Mouse (Mus musculus): ENCODE measurements around the gene Nkx3-2.

Gene Nkx3-2

DNA sequence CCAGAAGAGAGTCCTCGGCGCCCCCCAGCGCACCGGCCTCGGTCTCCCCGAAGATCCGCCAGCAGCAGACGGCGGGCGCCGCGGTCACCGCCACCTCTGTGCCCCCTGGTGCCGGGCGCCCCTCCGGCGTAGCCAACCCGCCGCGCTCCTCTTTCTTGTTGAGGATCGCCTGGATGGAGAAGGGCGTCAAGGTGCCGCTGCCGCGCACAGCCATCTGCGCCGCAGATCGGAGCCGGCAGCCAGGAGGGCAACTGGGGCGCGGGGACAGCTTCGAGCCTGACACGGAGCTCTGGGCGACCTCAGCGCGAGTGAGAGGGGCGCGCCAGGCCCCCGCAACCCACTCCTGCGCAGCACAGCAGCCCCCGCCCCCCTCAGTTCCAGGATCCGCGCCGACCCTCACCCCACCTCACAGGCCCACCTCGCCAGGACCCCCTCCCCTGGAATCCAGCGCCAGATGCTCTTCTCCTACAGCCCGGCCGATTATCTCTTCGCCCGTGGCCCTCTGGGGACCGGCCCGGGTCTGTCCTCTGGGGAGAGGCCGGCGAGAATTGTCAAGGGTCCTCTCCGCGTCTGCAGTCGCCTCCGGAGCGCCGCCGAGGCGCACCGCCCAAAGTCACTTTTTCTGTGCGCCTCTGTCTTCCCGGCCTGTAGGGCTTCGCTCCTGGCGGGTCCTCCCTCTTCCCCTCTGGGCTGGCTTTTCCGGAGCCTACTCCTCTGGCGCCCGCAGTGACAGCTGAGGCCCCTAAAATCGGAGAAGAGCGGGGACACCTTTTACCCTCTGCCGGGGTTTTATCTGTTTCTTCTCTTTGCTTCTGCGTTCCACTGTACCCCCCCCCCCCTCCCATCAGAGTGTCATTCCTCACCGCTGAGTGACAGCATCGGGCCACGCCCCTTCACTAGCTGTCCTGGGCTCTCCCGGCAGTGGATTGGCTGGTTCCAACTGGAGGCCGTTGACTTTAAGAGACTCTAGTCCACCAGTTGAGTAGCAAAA lies at the start of gene Nkx3-2:
Gene Nkx3-2, minus strand, starts transcription at position 771 of the 991 bp plus-strand sequence.
- no peak for DNase-seq

DNA sequence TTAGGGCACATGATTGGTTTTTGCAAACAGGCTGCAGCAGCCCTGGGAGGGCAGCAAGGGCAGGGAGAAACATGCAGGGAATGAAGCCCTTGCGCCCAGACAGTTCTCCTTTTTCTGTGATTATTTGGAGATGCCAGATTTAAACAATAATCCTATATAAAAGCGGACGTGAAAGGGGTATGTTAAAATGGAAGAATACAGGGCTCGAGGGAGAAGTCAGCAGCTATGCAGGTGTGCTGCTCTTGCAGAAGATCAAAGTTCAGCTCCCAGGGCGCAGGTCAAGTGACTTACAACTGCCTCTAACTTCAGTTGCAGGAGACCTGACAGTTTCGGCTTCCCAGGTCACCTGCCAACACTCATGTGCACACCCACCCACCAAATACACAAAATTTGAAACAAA lies 48.2 kb upstream of the Nkx3-2 start:
- no peak for DNase-seq

DNA sequence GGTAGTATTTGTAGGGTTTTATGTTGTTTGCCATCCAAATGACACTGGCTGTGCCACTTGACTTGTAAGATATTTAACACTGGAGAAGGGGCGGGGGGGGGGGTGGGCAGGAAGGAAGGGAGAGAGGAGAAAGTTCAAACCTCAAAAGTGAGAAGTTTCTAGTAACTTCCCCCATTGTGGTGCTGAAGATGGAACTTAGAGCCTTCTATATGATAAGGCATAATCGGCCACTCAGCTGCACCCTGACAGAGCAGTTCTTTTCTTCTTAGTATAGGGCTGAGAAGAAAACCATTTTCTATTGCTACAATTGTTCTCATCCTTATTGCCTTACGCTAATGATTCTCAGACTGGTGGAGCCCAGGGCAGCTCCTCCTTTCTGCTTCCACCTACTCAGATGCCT lies 47.0 kb upstream of the Nkx3-2 start:
- DNase-seq, result no peak

DNA sequence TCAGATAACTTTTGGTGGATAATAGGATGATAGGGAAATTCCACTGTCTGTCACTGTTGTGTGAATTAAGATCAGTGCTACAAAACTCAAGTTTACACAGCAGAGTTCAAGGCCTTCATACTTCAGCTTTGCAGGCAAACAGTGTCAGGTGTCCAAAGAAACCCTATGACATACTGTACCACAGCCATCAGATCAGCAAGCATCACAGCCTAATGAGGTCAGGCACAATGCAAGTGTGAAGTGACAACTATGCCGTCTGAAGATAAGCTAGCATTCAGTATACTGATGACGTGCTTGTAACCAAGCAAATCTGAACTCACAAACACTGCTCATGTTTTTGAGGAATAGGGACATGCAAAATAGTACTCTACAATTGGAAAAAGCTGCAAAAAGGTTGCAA lies 43.1 kb upstream of the Nkx3-2 start:
- DNase-seq, result no peak

DNA sequence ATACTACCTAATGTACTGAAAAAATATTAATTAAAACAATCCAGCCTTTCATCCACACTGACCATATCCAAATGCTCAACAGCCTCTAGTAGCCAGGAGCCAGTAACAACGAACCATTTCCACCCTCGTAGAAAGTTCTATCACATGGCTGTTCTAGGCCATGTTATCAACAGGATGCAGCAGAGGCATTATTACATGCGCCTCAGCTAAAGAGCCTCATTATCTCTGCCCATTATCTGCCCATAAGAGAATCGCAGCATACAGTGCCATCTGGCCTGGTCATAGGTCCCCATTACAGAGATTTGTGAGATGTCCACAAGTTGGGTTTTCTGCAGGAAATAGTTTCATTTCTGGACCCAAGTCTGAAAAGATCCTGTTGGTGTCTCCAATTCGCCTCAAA lies 41.9 kb upstream of the Nkx3-2 start:
- no peak for DNase-seq

DNA sequence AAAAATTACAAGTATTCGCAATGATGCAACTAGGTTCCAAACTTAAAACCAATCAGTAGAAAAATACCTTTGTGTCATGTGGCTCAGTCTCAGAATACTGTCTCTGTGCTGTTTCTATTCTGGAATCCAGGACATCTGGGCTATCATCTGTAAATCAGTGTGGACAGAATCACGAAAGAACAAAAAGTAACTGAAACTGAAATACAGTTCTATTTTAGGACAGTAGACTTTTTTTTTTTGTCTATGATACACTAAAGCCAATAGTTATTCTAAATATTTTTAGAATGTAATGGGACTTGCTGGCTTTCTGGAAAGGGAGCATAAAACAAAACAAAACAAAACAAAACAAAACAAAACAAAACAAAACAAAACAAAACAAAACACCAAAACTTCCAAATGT lies 40.8 kb upstream of the Nkx3-2 start:
- DNase-seq, result no peak

DNA sequence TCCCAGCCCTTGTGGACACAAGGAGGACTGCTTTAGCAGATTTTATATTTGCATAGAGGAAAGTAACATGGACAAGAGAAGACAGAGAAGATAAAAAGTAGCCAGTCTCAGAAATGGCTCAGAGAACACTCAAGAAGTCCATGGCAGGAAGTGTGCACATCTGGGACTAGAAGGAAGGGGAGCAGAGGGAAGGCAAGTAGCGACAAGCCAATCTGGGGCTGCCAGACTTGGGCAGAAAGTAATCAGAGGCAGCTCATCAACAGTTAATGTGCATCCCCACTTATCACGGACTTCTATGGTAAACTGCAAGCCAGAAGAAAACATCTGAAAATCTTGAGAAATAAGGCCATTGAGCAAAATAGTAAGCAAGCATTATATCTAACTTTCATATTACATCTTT lies 40.3 kb upstream of the Nkx3-2 start:
- DNase-seq, result no peak

DNA sequence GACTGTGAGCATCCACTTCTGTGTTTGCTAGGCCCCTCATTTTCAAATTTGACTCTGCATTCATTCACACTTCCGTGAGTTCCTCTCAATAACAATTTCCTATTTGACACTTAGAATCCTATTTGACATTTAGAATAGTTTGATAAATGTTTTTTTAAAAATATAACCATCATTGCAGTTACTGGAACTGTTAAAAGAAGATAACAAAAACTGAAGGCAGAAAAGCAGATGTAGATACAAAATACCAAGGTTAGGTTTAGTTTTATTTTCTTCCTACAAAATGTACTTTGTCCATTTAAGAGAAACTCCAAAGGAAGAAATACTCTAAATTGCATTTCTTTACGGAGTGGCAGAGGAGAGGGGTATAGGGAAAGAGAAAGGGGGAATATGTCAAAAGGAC lies 37.3 kb upstream of the Nkx3-2 start:
- DNase-seq, result no peak

DNA sequence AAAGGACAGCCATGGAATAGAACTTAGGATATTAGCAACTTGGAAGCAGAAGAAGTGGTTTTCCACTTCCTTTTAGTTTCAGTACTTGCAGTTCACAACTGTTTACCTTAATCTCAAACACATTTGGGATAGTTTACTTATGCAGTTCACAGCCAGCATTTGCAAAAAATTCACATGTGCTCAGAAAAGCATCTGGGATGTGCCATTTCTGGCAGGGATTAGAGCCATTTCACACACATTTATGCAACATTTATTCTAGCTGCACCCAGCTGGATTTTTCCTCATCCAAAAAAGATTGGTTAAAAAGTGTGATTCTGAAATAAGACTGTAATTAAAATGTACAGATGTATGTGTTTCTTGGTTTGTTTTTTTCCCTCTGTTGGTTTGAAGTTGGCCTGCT lies 30.1 kb upstream of the Nkx3-2 start:
- no peak for DNase-seq

DNA sequence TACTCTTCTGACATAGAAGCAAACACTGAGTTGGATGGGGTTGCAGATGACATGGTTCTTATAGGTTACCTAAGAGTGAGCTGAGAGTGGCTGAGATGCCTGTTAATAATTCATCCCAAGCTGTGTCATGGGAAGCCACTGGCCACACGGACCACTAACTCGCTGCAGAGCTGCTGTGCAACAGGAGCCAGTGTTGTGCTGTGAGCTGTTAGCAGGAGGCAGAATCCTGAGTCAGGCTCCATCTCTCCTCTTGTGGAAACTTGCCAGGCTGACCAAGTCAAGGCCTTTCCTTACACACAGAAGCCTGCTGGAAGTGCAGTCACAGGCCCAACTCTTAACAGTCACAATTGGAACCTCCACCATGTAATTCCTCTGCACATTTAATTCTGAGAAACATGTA lies 26.2 kb upstream of the Nkx3-2 start:
- peak; percentile 6 for DNase-seq

DNA sequence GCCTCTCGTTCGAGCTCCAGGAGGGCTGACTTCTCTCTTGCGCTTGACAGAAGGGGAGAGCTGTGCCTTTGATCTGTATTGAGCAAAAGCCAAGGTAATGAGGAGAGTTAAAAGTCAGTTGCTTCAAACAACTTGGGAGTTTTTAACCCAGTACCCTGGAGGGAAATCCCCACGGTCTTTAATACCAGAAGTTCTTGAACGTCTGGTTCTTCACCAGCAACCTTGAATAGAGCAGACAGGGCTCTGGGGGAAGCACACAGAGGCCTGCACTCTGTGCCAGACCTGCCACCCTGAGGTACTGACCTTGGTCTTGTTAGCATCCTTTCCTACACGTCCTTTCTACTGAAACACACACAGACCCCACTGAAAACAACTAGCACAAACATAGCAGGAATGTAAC lies 24.6 kb upstream of the Nkx3-2 start:
- DNase-seq, result no peak

DNA sequence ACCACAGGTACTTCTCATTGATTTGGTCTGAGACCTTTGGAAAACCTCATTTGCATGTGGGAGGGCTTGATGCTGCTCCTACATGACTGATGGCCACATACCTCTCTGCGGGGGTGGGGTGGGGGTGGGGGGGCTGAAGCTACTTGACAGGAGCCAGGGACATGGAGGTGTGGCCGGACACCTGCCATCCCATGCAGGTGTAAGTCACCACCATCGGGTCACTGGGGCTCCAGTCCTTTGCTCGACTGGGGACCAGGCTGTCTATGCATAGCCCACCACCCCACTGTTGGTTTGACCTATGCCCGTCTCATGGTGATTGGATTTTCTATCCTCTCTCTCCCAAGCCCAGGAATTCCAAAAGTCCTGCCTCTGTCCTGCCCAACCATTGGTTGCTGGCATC lies 17.6 kb upstream of the Nkx3-2 start:
- DNase-seq, result no peak

DNA sequence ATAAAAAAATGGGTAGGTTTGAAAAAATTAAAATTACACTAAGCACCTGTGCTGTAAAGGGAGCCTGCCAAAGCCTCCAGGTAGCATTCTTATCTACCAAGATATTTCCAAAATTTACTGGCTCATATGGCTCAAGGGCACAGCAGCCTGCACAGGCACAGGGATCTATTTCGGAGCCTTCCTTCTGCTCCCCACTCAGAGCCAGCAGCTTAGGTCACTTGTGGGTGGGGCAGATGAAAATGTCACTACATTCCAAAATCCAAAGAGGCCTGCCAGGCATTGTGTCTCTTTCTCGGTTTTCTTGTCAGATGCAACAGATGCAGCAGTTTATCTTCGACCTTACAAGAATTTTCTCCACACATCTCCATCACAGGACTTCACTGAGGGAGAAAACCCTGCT lies 15.7 kb upstream of the Nkx3-2 start:
- DNase-seq, result no peak

DNA sequence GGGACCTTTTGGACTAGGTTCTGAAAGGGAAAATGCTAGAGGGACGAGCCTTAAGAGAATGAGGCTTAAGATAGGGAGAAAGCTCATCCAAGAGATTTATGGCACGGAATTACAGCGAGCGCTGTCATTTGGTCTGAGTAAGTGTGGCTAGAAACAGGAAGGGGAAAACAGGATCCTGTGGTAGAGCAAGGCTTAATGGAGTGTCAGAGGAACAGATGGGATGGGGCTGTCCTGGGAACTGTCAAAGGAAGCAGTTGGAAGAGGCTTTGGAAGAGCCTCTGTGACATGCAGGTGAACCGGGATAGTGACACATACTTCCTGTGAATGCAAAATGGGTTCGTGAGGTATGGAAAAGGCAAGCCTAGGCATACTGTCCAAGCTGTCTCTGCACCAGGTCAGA lies 11.4 kb upstream of the Nkx3-2 start:
- DNase-seq, result no peak

DNA sequence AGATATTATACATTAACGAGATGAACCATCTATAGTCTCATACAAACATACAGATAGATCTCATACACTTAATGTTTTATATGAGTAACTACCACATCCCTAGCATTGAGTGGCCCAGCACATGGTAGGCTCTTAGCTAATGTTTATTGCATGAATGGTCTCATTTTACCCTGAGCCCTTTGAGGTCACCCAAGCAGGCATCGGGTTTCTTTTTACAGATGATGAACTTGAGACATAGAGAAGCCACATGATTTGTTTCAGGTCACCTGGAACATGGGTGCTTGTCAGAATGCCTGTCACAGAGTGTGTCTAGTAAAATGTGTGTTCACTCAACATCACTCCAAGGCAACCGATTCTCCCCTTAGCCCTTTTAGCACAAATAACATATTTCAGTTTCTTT lies 11.0 kb upstream of the Nkx3-2 start:
- DNase-seq, result no peak

DNA sequence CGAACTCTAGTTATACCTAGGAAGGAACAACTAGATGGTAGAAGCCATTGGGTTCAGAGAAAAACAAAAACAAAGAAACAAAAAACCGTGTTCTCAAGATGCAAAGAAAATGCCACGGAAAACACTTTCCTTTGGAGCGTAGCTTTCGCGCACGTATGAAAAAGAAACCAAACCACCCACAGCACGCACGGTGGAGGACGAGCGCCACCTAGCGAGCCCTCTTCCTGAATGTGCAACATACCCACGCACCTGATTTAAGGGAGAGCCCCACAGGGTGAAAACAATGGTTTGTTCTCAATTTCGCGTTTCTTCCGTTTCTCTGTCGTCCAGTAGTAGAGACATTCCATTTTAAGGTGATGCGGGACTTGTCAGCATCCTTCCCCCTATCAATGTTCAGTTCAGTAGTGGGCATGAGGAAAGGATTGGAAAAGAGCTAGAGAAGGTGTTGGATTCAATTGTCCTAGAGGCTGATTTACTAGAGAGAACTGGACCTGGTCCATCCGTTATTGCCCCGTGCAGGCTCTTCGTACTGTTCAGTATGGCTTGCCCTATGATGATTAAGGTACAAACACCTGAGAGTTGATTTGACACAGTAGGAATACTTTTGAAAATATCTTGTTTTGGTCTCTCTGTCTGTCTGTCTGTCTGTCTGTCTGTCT lies 4.2 kb upstream of the Nkx3-2 start:
- DNase-seq, result peak; percentile 91

DNA sequence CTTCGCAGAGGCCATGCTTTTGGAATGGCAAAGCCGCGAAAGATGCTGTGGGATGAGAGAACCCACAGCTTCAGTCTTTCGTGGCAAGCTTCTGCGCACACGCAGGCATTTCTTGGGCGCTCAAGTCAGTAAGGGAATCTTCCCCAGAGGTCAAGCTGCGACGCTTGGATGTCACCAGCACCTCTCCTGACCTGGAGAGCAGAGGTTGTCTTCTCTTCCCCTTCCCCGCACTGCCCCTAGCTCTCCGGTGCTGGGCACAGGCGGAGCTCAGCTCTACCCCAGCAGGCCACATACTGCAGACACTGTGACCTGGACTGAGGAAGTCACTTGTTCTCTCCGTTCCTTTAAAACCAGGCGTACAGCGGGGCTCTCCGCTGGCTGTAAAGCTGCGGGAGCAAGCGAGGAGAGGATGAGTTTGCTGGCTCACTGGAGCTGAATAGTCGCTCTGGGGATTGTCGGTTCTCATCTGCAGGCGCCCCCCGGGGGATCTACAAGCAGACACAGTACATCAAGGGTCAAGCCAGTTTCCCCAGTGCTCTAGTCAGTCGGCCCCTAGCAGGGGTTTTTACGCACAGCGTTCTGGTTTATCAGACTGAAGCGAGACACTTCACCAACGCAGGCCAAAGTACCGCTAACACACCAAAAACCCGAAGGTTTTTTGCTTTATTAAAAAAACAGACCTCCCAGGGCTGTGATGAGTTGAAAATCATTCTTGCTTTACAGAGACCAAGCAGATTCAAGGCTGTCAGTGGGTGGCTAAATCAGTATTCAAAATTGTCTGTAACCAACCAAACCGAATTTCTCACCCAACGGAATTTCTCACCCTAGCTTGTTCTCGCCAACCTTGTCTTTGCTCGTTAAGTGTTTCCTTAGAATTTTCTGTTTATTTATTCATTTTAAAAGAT lies 3.2 kb upstream of the Nkx3-2 start:
- peak; percentile 21 for DNase-seq

DNA sequence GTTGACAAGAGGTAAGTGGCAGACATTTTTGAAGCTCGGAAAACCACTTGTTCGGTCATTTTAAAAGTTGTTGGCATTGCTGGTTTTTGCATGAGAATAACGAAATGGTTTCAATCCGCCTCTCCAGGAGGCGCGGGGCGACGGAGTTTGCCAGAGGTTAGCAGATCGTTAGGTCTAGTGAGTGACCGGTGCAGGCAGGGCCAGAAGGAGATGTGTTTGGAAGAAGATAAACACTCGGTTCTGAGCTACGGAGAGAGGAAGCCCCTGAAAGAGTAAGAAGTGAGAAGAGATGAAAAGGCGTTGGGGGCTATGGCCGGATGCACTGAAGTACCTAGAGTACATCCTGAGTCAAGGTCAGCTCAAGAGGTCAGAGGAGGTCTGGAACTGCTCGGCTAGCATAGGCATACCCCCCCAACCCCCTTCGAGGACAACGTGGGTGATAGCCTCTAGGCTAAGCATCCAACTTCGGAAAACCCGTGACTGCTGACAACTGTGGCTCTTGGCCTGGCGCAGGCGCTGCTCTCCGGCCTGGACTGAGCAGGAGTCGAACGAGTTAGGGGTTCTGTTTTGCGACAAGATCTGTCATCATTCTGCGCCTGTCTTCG lies 2.2 kb upstream of the Nkx3-2 start:
- no peak for DNase-seq

DNA sequence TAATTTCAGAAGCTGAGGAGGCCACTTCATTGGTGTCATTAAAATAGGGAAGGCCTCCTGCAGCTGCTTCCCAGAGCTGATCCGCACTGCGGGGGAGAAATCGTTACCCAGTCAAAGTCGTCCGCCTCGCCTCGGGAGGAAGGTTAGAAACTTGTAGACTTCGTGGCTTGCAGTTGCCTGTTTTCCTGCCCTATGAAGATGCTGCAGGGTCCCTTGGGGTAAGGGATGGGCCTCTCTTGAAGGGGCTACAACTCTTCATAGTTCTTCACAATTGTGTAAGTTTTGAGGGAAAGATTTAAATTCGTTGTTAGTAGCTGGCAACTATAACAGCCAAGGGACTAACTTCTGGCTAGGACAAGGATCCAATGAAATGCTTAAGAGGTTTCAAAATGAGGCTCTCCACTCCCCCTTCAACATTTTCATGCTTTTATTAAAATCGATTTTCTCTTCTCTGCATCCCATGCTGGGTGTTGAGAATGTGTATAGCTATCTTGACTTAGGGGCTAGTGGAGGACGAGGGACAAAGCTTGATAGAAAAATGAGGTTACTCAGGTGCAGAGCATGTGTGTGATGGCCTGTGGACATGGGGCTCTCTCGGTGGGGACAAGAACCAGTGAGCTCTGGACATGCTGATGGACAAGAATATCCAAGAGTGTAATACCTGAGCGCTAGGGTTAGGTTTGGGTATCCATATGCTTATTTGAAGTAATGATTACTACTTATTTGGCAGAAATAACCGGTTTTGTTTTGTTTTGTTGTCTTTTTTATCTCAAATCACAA lies 1.5 kb upstream of the Nkx3-2 start:
- no peak for DNase-seq

DNA sequence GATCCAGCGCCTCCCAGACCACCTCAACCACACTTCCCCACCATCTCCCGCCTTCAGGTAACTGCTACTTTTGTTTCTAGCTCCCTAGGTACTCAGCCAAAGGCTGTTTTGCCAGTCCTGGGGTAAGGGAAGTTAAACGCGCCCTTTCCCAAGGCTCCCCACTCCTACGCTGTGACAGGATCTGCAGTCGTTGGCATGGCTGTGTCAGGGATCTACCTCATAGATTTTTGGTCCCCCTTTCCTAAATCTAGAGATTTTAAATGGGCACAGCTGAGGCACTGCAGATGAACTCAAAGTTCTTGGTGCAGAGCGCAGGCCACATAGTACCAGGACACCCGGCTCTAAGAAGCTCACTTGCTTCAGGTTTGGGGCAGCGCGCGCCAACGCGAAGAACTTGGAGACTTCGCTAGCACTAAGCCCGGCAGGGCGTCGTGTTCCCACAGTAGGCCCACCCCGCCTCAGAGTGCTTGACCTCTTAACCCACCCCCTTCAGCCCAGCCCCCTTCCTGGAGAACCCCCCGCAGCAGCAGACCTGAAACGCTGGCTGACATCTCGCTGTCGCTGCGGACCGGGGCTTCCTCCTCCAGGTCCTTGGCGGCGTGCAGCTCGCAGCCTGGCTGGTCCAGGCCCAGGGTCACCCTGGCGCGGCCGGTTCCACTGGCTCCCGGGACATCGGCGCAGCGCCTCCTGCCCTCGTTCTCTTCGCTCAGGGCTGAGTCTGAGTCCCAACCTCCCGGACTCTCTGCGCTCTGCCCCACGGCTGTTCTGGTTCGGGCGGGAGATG lies 1.2 kb downstream of the Nkx3-2 start:
- no peak for DNase-seq

Data from kidney, adult 18-20 months (tissue).